Mouse (Mus musculus) heart, postnatal 36 days (tissue): ENCODE measurements at regions not wholly inside any gene's neighbourhood (a gene's known extent, or its start where the extent isn't known, plus 50 kb on each side); places are given as distances from the start of the nearest gene placed in this dataset.

Experiments
- microRNA-seq, 2 experiments: library from miRNA; unstranded; fragments of <30 nt; microRNA quantifications; one replicate each; pipeline ENCODE4 v1.2.0; 2021; ENCODE audit warnings: borderline number of aligned reads in 2 of 2

Small RNAs in the stretch of these regions (microRNA-seq; reads per million reads assigned to microRNA genes)
- 0 reads per million in 2 experiments for gene Gm23154
